Mouse (Mus musculus) intestine, embryonic 16.5 days (tissue): ENCODE data around the gene Clip1. TPM values are rescaled to one million over a fixed set of nuclear protein-coding genes. Genes with fewer than 3 reads are reported as not detected.

Experiments used
- ATAC-seq: fragments of 200-750 bp; cut with Nextera tagmentation; 2 replicates; pipeline ENCODE4 v1.8.0; 2017; ENCODE audit warnings: moderate TSS enrichment, moderate library complexity
- H3K27ac ChIP-seq: fragments of 300-500 bp; sonication (generic); 2 replicates; pipeline ENCODE4 v1.5.1; 2014; ENCODE audit warnings: mild to moderate bottlenecking, low read length
- H3K27me3 ChIP-seq: fragments of 300-500 bp; sonication (generic); replicated peaks from 2 replicates; pipeline ENCODE4 v1.6.1; 2014; ENCODE audit warnings: low read length, control low read depth, mixed read lengths; ENCODE audit not compliant: control insufficient read depth, insufficient read depth
- H3K36me3 ChIP-seq: fragments of 300-500 bp; sonication (generic); 2 replicates; pipeline ENCODE4 v1.6.1; 2014; ENCODE audit warnings: low read length, control low read depth; ENCODE audit not compliant: control insufficient read depth, insufficient read depth
- H3K4me1 ChIP-seq: fragments of 300-500 bp; sonication (generic); 2 replicates; pipeline ENCODE4 v1.6.1; 2014; ENCODE audit warnings: low read length, control low read depth, mixed read lengths; ENCODE audit not compliant: control insufficient read depth, insufficient read depth
- H3K4me2 ChIP-seq: fragments of 300-500 bp; sonication (generic); 2 replicates; pipeline ENCODE4 v1.6.1; 2014; ENCODE audit warnings: low read depth, low read length, control low read depth
- H3K4me3 ChIP-seq: fragments of 300-500 bp; sonication (generic); 2 replicates; pipeline ENCODE4 v1.5.1; 2014; ENCODE audit warnings: mild to moderate bottlenecking, low read length
- H3K9ac ChIP-seq: fragments of 300-500 bp; sonication (generic); 2 replicates; pipeline ENCODE4 v1.6.1; 2014; ENCODE audit warnings: low read depth, low read length
- H3K9me3 ChIP-seq: fragments of 300-500 bp; sonication (generic); 2 replicates; pipeline ENCODE4 v1.6.1; 2016; ENCODE audit warnings: low read length, control low read depth; ENCODE audit not compliant: control insufficient read depth
- WGBS: fragments of 180-500 bp; shearing (Covaris S2); extraction: QIAGEN DNeasy Blood & Tissue Kit; methylation state at CpG from one replicate; pipeline ENCODE4 v1.1.7; 2014; 5-methylcytosine and 5-hydroxymethylcytosine counted together
- polyA plus RNA-seq: library from polyadenylated mRNA; unstranded; fragments of >200 nt; fragmentation: Nextera tagmentation; extraction: Ambion mirVana; gene quantifications from 2 replicates; pipeline ENCODE4 v1.2.1, GENCODE M21; 2015

The Clip1 gene
- polyA plus RNA-seq, 1 experiment from 2014 or later = 23.7 TPM

GRCm38 (mm10) chr5:123593622-123594280 lies 90.7 kb downstream of the Clip1 start:
- H3K27ac ChIP-seq = no peak overlapping the region
- H3K4me3 ChIP-seq = no peak overlapping the region
- H3K4me2 ChIP-seq = no peak overlapping the region
- H3K4me1 ChIP-seq = no peaks in the 10 kb centered on the region
- no peaks in the 10 kb centered on the region for H3K36me3 ChIP-seq
- H3K9me3 ChIP-seq = no peaks in the 10 kb centered on the region
- 74% methylated on average over 10 of the region's 10 CpGs for WGBS
- no peak for ATAC-seq
- no peaks in the 10 kb centered on the region for H3K27me3 ChIP-seq
- no peak overlapping the region for H3K9ac ChIP-seq

GRCm38 (mm10) chr5:123580043-123580442 lies 104.4 kb downstream of the Clip1 start:
- WGBS = 88% methylated on average over 6 of the region's 6 CpGs
- Histone ChIP-seq H3K27me3 (no peaks in the 10 kb centered on the region), H3K9ac (no peak overlapping the region), H3K4me2 (no peak overlapping the region), H3K27ac (no peak overlapping the region), H3K4me1 (no peaks in the 10 kb centered on the region), H3K9me3 (no peaks in the 10 kb centered on the region), H3K36me3 (peaks cover 5% of the 10 kb centered on the region; the same call in 1 of the 2 replicates), H3K4me3 (no peak overlapping the region)
- no peak for ATAC-seq

- Histone ChIP-seq H3K36me3 (peaks cover 5% of the 10 kb centered on the region; the same call in 1 of the 2 replicates), H3K27me3 (no peaks in the 10 kb centered on the region), H3K4me1 (peaks cover 1% of the 10 kb centered on the region), H3K27ac (no peak overlapping the region), H3K4me2 (no peak overlapping the region), H3K4me3 (no peak overlapping the region), H3K9ac (no peak overlapping the region), H3K9me3 (no peaks in the 10 kb centered on the region)
- 88% methylated on average over 3 of the region's 3 CpGs for WGBS
- no peak for ATAC-seq
These were observed 107.7 kb downstream of the Clip1 start for GRCm38 (mm10) chr5:123576696-123577095.

GRCm38 (mm10) chr5:123573362-123573761 lies 111.1 kb downstream of the Clip1 start:
- Histone ChIP-seq H3K27me3 (no peaks in the 10 kb centered on the region), H3K4me3 (peak overlapping the region; percentile 78), H3K4me1 (peaks cover 5% of the 10 kb centered on the region), H3K9ac (peak overlapping the region; percentile 43), H3K4me2 (peak overlapping the region; percentile 56), H3K27ac (no peak overlapping the region), H3K9me3 (no peaks in the 10 kb centered on the region), H3K36me3 (0 out of 2 replicates have a peak, but pooled peaks cover 6% of the 10 kb centered on the region)
- WGBS = 57% methylated on average over 8 of the region's 8 CpGs
- peak; percentile 52 for ATAC-seq

- H3K4me2 ChIP-seq = peak within 1 kb of the TSS; percentile 56
- peaks cover 5% of the 10 kb centered on the region for H3K4me1 ChIP-seq
- H3K9me3 ChIP-seq = no peaks in the 10 kb centered on the region
- WGBS = under 1% methylated on average over 54 of the region's 54 CpGs
- no peaks in the 10 kb centered on the region for H3K27me3 ChIP-seq
- H3K36me3 ChIP-seq = 0 out of 2 replicates have a peak, but pooled peaks cover 6% of the 10 kb centered on the region
- peak within 1 kb of the TSS; percentile 43 for H3K27ac ChIP-seq
- peak within 1 kb of the TSS; percentile 79 for H3K9ac ChIP-seq
- peak within 1 kb of the TSS; percentile 78 for H3K4me3 ChIP-seq
- peak; percentile 95 for ATAC-seq
These were observed 111.8 kb downstream of the Clip1 start, which contains the start of gene Vps33a for GRCm38 (mm10) chr5:123572357-123573186. Vps33a (minus strand) TSS chr5:123573038.

- no peak for ATAC-seq
- Histone ChIP-seq H3K4me1 (no peaks in the 10 kb centered on the region), H3K9ac (no peak overlapping the region), H3K36me3 (no peaks in the 10 kb centered on the region), H3K27ac (no peak overlapping the region), H3K27me3 (no peaks in the 10 kb centered on the region), H3K4me2 (no peak overlapping the region), H3K9me3 (no peaks in the 10 kb centered on the region), H3K4me3 (no peak overlapping the region)
- 91% methylated on average over 11 of the region's 11 CpGs for WGBS
These were observed 123.3 kb downstream of the Clip1 start for GRCm38 (mm10) chr5:123561128-123561527.

GRCm38 (mm10) chr5:123559588-123559987 lies 124.8 kb downstream of the Clip1 start:
- WGBS = 89% methylated on average over 8 of the region's 8 CpGs
- H3K4me1 ChIP-seq = no peaks in the 10 kb centered on the region
- H3K27me3 ChIP-seq = no peaks in the 10 kb centered on the region
- H3K4me3 ChIP-seq = no peak overlapping the region
- H3K9ac ChIP-seq = no peak overlapping the region
- no peaks in the 10 kb centered on the region for H3K36me3 ChIP-seq
- no peak overlapping the region for H3K27ac ChIP-seq
- no peak for ATAC-seq
- no peak overlapping the region for H3K4me2 ChIP-seq
- H3K9me3 ChIP-seq = no peaks in the 10 kb centered on the region

- WGBS = 67% methylated on average over 2 of the region's 2 CpGs
- no peak overlapping the region for H3K4me2 ChIP-seq
- no peaks in the 10 kb centered on the region for H3K36me3 ChIP-seq
- H3K9me3 ChIP-seq = no peaks in the 10 kb centered on the region
- no peak overlapping the region for H3K27ac ChIP-seq
- no peak overlapping the region for H3K4me3 ChIP-seq
- H3K4me1 ChIP-seq = no peaks in the 10 kb centered on the region
- H3K9ac ChIP-seq = no peak overlapping the region
- no peak for ATAC-seq
- no peaks in the 10 kb centered on the region for H3K27me3 ChIP-seq
These were observed 128.0 kb downstream of the Clip1 start for GRCm38 (mm10) chr5:123556451-123556850.

GRCm38 (mm10) chr5:123555693-123556092 lies 128.7 kb downstream of the Clip1 start:
- no peak overlapping the region for H3K4me3 ChIP-seq
- no peaks in the 10 kb centered on the region for H3K36me3 ChIP-seq
- H3K4me2 ChIP-seq = no peak overlapping the region
- no peaks in the 10 kb centered on the region for H3K4me1 ChIP-seq
- H3K9me3 ChIP-seq = no peaks in the 10 kb centered on the region
- ATAC-seq = no peak
- H3K9ac ChIP-seq = no peak overlapping the region
- H3K27me3 ChIP-seq = no peaks in the 10 kb centered on the region
- WGBS = 91% methylated on average over 7 of the region's 7 CpGs
- H3K27ac ChIP-seq = no peak overlapping the region
